Mouse (Mus musculus) fibroblast of lung, adult 2 months (primary cell): ENCODE measurements around the gene Nsf.

Experiments used
- DNase-seq: peaks from one replicate; pipeline ENCODE4 v3.0.0-alpha.2; 2011; ENCODE audit warnings: low read depth

The Nsf gene

DNA sequence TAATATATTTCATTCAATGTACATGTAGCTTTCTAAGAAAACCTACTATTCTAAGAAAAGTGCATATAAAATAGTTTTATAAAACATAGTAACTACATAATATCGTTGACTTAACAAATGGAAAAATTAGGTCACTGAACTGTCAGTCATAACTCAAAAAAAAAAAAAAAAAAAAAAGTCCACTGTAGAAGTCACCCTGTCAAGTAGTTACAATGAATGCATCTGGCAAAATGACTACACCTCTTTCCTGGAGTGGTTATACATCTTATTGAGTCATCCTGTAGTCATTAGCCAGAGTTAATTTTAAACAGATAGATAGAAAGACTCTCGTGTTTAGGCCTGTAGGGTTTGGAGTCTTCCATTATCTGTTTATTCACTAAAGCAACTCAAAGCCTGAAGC is 114.9 kb downstream of the Nsf start:
- no peak for DNase-seq

DNA sequence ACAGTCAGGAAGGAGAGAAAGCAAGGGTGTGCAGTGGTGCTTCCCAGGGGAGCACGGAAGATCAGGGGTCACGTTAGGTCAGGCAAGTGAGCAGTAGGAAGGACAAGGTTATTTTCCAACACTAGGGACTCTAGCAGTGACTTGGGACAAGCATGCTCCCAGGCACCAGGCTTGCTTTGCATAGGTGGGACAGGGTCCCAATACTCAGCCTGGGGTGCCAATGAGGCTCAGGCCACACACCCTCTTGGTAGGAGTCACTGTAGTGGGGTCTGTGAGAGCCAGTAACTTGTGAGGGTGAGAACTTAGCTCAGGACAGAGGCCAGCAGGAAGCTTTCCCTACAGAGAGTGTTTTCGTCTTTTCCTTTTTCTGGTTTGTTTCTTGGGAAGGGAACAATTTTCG is 121.5 kb downstream of the Nsf start:
- no peak for DNase-seq

GRCm38 (mm10) chr11:103831766-103832165 is 122.1 kb downstream of the Nsf start:
- no peak for DNase-seq

DNA sequence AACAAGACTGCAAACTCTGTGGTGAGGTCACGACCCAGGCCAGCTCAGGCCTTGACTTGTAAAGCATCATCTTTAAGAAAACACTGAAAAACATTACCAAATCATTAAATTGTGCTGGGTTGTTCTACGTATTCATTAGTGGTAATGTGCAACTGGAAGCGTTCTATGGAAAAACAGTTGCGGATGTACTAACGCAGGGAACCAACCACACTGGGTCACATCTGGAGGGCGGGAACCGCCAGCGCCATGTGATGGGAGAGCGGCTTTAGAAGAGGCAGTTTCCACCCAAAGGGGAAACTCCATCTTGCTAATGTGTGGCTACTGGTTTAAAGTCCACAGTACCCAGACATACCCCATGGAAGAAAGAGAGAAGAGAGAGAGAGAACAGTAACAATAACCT is 123.4 kb downstream of the Nsf start:
- DNase-seq = no peak

DNA sequence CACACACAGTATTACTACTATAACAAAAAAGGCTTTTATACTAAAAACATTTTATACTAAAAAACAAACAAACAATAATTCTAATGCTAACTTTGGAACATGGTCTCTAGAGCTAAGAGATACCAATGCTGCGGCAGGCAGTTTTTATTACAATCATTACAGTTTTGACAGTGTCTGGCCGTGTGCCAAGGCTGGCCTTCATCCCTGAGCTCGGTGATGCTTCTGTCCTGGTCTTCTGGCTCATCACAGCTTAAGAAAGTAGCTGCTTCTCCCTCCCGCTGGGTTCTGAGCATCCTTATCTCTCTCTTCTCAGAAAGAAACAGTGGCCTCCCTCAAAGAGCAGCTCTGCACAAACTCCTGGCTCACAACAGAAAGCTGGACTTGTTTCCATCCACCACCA is 123.9 kb downstream of the Nsf start:
- no peak for DNase-seq

- no peak for DNase-seq
Observed at GRCm38 (mm10) chr11:103828866-103829265, 125.0 kb downstream of the Nsf start.

DNA sequence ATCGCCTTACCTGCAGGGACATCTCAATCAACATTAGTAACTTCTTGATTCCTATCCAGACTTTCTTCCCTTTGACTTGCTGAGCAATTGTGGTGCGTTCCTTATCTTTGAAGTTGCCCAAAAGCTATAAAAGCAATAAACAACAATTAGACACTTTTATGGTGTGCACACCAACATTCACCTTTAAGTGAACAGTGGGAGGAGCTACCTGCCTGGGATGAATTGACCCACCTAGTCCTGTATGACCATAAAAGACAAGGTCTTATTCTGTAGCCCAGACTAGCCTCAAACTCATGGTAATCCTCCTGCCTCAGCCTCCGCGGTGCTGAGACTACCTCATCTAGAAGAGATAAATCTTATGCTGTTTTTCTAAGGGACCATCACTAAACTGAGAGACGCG is 126.7 kb downstream of the Nsf start:
- DNase-seq = no peak

- DNase-seq = no peak
Observed at GRCm38 (mm10) chr11:103816719-103817118, 137.1 kb downstream of the Nsf start.

GRCm38 (mm10) chr11:103815986-103816385 is 137.9 kb downstream of the Nsf start:
- DNase-seq = no peak

- DNase-seq = no peak
Observed at GRCm38 (mm10) chr11:103814808-103815207, 139.0 kb downstream of the Nsf start.

DNA sequence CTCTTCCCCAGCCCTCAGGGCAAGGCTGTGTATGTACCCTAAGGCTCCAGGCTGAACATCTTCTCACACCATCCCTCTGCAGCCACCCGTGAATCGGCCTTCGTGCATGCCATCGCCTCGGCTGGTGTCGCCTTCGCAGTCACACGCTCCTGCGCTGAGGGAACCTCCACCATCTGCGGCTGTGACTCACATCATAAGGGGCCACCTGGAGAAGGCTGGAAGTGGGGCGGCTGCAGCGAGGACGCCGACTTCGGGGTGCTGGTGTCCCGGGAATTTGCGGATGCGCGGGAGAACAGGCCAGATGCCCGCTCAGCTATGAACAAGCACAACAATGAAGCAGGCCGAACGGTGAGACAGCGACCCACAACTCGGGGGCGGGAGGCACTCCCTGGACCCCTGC is 142.6 kb downstream of the Nsf start:
- DNase-seq = no peak

- DNase-seq = no peak
Observed at GRCm38 (mm10) chr11:103810631-103811030, 143.2 kb downstream of the Nsf start.

- no peak for DNase-seq
Observed at GRCm38 (mm10) chr11:103809611-103810598, 144.0 kb downstream of the Nsf start.

GRCm38 (mm10) chr11:103808771-103809610 is 144.9 kb downstream of the Nsf start:
- DNase-seq = no peak

- no peak for DNase-seq
Observed at GRCm38 (mm10) chr11:103807966-103808365, 145.9 kb downstream of the Nsf start.

GRCm38 (mm10) chr11:103804804-103805203 is 149.1 kb downstream of the Nsf start:
- DNase-seq = no peak

DNA sequence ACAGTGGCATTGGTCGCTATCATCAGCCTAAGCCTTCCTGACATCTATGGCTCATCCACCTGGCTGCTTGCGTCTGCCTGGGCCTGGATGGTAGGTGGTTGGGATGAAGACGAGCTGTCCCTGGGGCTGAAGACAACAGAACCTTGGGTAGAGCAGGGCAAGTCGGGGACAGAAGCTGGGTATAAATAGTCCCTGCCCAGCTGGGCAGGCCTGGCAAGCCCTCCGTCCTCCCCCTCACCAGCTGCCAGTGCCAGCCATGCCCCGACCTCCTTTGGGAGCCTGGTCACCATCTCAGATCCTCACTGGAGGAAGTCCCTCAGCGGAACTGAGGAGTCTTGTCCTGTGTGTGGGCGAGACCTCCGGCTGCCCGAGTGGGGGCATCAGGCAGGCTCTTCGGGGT is 149.7 kb downstream of the Nsf start:
- DNase-seq = no peak

GRCm38 (mm10) chr11:103801128-103801527 is 152.7 kb downstream of the Nsf start:
- no peak for DNase-seq

DNA sequence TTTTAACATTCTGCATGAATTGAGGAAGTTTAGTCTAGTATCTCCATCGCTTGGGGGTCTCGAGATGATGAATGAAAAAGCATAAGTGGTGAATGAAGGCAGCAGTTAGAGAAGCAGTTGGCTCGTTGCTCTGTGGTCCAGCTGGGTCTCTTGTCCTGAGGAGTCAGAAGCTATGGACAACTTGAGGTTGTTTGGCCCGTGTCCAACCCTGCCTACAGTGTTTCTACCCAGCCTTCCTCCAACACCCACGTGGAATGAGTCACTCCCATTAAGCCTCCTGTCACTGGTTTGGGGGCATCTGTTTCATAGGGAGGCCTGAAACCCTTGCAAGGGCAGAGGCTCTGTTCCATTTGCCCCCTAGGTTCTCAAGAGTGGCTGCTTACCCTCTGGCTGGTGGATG is 163.9 kb downstream of the Nsf start:
- no peak for DNase-seq

GRCm38 (mm10) chr11:103780152-103780551 is 173.7 kb downstream of the Nsf start:
- no peak for DNase-seq

- DNase-seq = no peak
Observed at GRCm38 (mm10) chr11:103774228-103774530, 179.7 kb downstream of the Nsf start.

GRCm38 (mm10) chr11:103773387-103774227 is 180.2 kb downstream of the Nsf start, which contains the start of gene Wnt3:
Wnt3 (plus strand) TSS chr11:103774150.
- no peak for DNase-seq
